Mouse (Mus musculus) left cerebral cortex, adult 18-20 months (tissue): Measurements from ENCODE around the gene Grik5. TPM values are rescaled to one million over a fixed set of nuclear protein-coding genes. Genes with fewer than 3 reads are reported as not detected.

Source experiments
- DNase-seq, 2 experiments: peaks; one replicate each; pipeline ENCODE4 v3.0.0; 2021 to 2022; ENCODE audit warnings: low spot score in 2 of 2, mixed read lengths in 1 of 2
- total RNA-seq, 2 experiments: library from RNA; stranded (reverse); gene quantifications; 2 replicates each; pipeline ENCODE4 v1.2.3; 2021

Grik5 gene
- total RNA-seq, 2 experiments from 2014 or later, result 176 TPM

GRCm38 (mm10) chr7:25041921-25042320, 30.2 kb downstream of the Grik5 start:
- DNase-seq, result peak; percentile 27 to 64

GRCm38 (mm10) chr7:25035916-25036315, 36.2 kb downstream of the Grik5 start:
- peak; percentile 81 to 86 for DNase-seq

- peak; percentile 47 to 59 for DNase-seq
Observed at GRCm38 (mm10) chr7:25034796-25035195, 37.4 kb downstream of the Grik5 start.

GRCm38 (mm10) chr7:25031528-25031927, 40.6 kb downstream of the Grik5 start:
- DNase-seq, result no peak

DNA sequence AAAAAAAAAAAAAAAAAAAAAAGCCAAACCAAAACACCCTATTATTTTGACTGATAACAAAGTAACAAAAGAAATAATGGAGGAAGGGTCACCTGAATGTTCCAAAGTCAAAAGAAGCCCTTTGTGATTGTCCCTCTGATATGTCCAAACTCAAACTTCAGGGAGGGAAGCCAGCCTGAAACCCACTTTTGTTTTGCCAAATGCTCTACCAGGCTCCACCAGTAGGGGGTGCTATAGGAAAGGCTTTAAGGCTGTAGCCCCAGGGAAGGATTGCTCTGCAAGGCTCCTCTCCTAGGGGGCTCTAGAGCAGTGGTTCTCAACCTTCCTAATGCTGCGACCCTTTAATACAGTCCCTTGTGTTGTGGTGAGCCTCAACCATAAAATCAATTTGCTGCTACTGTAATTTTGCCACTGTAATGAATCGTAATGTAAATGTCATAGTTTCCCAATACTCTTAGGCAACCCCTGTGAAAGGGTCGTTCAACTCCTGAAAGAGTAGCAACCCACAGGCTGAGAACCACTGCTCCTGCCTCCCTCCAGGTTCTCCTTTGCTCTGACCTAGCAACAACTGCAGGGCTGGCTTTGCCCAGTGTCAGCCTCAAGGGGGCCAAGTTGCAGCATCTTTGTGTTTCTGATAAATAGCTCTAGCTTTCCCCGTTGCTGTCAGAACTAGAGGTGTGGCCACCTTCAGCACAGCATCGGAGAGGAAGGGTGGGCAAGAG, 42.0 kb downstream of the Grik5 start:
- peak; percentile 72 to 89 for DNase-seq

- no peak for DNase-seq
Observed at GRCm38 (mm10) chr7:25026452-25026851, 45.7 kb downstream of the Grik5 start.

GRCm38 (mm10) chr7:25025855-25026439, 46.2 kb downstream of the Grik5 start:
- peak in 1 of 2 experiments; percentile 47 for DNase-seq

DNA sequence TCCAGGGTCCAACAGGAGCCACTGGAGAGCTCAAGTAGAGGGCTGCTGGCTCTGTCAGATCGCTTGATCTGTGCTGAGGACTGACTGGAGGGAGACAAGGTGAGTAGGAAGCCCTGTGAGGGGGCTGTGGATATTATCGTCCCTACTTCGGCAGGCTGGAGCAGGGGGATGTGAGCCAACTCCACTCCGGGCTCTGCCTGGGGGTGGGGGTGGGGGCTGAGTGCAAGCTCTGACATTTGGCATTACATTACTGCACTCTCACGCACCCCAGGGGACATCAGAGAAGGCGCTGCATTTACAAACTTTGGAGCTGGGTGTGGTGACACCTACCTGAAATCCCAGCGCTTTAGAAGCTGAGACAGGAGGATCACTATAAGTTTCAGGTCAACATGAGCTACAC, 60.6 kb downstream of the Grik5 start:
- DNase-seq, result no peak

DNA sequence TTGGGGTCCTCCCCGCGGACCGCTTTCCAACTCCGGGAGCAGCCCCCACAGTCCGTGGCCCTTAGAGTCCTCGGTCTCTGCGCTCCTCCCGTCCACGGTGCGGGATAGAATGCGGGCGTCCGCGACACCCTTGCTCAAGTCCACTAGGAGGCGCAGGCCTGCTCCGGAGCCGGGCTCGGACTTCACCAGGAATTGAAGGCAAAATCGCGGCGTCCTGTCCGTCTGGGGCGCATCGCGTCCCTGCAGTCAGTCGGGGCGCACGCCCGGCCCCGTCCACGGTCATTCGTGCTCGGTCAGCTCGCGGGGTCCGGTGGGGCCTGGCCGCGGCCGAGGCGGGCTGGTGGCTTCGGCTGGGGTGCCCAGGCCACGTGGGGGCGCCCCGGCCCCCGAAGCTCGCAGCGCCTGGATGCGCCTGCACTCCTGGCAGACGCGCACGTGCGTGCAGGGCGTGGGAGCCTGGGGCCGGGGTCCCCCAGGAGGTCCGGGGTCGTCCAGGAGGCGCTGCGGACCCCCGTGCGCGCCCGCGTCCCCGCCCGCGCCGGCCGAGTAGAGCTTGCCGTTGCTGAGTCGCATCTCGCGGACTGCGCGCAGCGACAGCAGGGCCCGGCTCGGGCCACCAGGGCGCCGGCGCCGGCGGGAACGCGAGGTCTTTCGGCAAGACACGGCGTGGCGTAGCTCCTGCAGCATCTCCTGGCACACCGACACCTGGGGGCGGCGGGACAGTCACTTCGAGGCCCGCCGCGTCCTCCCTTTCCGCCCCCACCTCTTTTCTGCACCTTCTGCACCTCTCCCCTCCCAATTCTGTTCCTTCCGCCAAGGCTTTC, 61.8 kb downstream of the Grik5 start:
- DNase-seq, result peak; percentile 74 to 76

DNA sequence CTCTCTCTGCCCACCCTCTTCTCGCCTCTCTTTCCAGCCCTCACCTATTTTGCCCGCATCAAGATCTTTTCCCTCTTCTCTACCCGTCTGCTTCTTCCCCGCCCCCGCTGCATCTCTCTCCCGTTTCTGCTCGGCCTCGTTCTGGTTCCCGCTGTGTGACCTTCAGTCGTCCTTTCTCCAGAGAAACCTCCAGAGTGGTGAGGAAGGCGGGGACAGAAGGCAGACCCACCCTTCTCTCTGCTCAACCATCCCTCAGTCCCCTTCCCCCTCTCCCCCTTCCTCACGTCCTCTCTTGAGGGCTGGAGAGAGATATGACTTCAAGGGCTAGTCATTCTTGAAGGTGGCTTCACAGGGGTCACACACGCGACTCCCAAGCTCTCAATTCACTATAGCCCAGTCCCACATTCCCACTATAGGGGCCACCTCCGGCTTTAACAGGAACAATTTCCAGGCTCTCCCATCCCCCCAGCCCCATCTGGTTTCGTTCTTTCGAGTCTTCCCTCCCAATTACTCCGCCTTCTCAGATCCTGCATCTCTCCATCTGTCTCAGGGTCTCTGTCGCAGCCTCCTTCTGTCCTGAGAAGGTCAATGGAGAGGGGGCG, 62.9 kb downstream of the Grik5 start:
- peak; percentile 75 to 78 for DNase-seq

DNA sequence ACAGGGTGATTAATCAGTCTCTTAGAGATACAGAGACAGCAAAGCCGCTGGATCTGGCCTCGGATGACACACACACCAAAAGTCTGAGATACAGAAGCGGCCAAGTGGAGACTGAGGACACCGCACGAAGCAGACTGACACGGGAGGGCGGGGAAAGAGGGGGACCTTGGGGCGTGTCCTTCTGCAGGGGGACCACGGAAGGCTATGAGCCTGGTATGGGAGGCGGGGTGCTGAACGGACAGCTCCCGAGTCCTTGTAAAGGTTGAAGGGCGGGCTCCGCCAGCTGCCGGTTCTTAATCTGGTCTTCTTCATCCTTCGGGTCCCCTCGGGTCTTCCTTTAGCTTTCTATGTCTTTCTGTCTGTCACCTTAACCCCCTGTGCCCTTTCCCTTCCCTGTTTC, 63.5 kb downstream of the Grik5 start:
- DNase-seq, result peak; percentile 47 to 48

GRCm38 (mm10) chr7:25007609-25008374, 64.4 kb downstream of the Grik5 start:
- peak; percentile 75 to 77 for DNase-seq

GRCm38 (mm10) chr7:25006586-25007364, 65.4 kb downstream of the Grik5 start:
- peak; percentile 72 to 86 for DNase-seq

- no peak for DNase-seq
Observed at GRCm38 (mm10) chr7:25006171-25006570, 66.0 kb downstream of the Grik5 start.

- peak; percentile 82 to 90 for DNase-seq
Observed at GRCm38 (mm10) chr7:25005421-25006065, 66.6 kb downstream of the Grik5 start, which contains the start of gene Atp1a3. TSS of gene Atp1a3 (minus strand) at chr7:25005958.

DNA sequence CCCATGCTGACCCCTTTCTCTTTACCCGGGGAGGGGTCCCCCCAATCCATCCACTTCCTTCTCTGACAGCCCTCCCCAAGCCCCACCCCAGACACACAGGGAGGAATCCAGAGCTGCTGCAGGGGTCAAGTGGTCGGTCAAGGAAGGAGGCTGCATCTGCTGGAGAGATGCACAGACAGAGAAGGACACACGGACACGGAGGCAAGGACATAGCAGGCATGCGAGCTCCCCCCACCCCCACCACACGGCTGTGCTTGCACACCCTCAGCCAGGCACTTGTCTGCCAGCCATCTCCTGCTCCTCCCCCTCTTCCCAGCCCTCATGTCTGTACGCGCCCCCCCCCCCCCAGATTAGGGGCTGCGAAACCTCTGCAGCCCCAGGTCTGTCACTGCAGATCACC, 67.3 kb downstream of the Grik5 start:
- no peak for DNase-seq

DNA sequence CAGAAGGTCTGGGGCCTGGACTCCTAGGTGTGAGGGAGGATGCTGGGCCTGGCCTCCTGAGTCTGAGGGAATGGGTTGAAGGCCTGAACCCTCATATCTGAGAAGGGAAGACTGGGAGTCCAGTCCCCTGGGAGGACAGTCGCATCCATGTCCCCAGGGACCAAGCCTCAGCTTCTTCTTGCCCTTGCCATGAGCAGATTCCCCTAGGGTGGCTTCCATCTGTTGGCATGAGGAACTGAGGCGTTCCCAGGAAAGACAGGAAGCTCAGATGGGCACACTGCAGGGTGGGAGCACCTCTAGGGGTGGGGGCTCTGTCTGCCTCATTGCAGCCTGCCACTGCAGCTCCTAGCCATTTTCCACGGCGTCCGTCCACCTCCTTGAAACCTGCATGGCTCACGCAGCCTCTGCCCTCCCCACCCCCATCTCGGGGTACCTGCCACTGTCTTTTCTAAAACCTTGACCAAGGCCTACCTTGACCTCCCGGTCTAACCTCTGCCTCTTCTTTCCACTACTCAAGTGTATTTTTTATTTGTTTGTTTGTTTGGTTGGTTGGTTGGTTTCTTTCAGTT, 68.2 kb downstream of the Grik5 start:
- DNase-seq, result no peak

DNA sequence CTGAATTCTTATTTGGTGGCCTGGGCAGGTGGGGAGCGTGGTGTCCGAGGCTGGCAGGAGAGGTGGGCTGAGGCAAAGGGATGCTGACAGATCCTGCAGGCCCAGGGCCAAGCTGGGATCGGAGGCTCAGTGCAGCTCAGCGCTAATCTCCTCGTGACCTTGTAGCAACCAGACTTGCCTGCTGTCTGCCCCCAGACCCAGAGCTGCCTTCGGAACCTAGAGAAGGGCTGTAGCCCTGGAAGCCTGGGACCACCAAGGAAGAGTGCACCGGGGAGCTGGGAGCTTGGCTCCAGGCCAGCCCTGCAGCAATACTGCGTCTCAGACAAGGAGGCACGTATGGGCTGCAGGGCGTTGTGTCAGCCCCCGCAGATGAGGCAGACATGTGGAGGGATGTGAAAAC, 68.9 kb downstream of the Grik5 start:
- no peak for DNase-seq

GRCm38 (mm10) chr7:25000711-25001110, 71.4 kb downstream of the Grik5 start:
- DNase-seq, result no peak
